Mouse (Mus musculus) lung, adult 2 months (tissue): ENCODE measurements around the gene Ryr2. TPM values are rescaled to one million over a fixed set of nuclear protein-coding genes. Genes with fewer than 3 reads are reported as not detected.
A peak's percentile ranks its signal among the peaks of the same experiment; 100 is the strongest.
"Not testable (repeated sequence)": the region's sequence is repeated elsewhere in the genome, so short reads cannot be mapped to it uniquely, and the experiment has no call there.

Experiments
- DNase-seq: peaks from one replicate; pipeline ENCODE4 v3.0.0; 2022
- H3K4me1 ChIP-seq: fragments of 200-500 bp; 2 replicates; pipeline ENCODE4 v1.6.1; 2011; ENCODE audit warnings: low read length; ENCODE audit not compliant: control insufficient read depth, insufficient read depth
- H3K4me3 ChIP-seq: fragments of 200-500 bp; replicated peaks from 2 replicates; pipeline ENCODE3; 2011; ENCODE audit warnings: low read depth, mild to moderate bottlenecking, control low read depth, low read length; ENCODE audit errors: extremely low read depth
- CTCF ChIP-seq: fragments of 200-500 bp; IDR thresholded peaks from 2 replicates; pipeline ENCODE4 v1.5.1; 2011; ENCODE audit warnings: mild to moderate bottlenecking, low read length, control low read depth; ENCODE audit not compliant: insufficient read depth
- POLR2A ChIP-seq: fragments of 200-500 bp; IDR thresholded peaks from 2 replicates; pipeline ENCODE4 v1.6.1; 2011; ENCODE audit warnings: low read depth, mild to moderate bottlenecking, control low read depth, low read length, borderline replicate concordance; ENCODE audit errors: extremely low read depth
- WGBS: fragments of 180-500 bp; shearing (Covaris S2); methylation state at CpG from one replicate; pipeline ENCODE4 v1.1.7; 2018; 5-methylcytosine and 5-hydroxymethylcytosine counted together
- polyA plus RNA-seq: library from polyadenylated mRNA; depleted of rRNA; stranded (reverse); fragments of >200 nt; gene quantifications from 2 replicates; pipeline ENCODE4 v1.2.3, GENCODE M21; 2012; rRNA removed

Ryr2 gene
- polyA plus RNA-seq: 2.3 and 4.1 TPM in 2 replicates

DNA sequence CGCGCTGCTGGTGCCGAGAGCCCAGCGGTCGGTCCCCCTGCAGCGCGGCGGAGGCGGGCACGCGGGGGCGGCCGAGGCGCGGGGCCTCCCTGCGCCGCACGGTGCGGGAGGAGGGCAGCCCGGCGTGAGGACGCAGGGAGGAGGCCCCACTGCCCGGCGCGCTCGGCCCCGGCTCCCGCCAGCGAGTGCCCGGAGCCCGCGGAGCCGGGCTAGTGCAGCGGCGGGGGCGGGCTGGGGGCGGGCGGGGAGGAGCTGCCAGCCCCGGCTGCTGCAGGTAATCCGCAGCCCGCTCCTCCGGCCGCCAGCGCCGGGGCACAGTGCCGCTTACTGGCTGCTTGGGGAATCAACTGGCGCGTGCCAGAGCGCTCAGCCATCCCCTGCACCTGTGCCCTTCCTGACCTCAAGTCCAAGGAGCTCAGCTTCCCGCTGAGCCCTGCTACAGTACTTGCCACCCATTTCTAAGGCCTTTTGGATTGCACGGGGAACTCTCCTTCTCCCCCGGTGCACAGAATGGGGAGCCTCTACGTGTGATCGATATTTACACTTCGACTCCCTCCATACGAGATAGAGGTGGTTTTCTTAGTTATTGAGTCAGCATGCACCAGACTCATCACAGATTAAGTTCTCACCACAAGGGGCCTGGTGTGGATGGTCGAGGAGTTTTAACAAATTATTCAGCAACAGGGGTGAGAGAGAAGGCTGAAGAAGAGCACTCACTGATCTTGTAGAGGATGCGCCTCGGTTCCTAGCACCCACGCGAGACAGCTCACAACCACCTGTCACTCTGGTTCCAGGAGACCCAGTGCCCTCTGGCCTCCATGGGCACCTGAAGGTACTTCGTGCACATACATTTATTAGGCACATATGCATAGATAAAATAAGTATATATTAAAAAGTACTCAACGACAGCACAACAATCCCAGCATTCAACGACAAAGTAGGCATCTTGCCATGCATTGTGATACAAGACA is at the start of gene Ryr2:
Gene Ryr2, minus strand, starts transcription at position 284 of the 971 bp plus-strand sequence.
- no peak for TF ChIP-seq POLR2A
- TF ChIP-seq CTCF: peak; percentile 26

DNA sequence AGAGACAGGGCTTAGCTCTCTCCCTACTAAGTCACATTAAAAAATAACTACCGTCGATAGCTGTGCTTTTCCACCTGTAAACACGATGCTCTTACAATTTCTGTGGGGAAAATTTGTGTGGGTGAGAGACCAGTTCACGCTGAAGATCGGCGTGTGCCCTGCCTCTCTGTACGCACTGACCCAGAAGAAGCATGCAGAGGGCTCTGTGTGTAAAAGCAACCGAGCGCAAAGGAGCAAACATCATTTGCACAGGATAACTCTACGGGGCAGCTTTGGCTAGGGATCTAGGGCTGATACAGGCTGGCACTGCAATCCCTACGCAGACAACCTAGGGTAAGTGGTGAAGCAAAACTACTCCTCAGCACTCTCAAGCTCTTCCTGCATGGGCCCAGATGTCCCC is 47.2 kb upstream of the Ryr2 start:
- no peaks in the 10 kb centered on the region for H3K4me1 ChIP-seq
- WGBS: 75% methylated on average over 11 of the region's 11 CpGs
- no peak for DNase-seq
- H3K4me3 ChIP-seq: no peak overlapping the region
- TF ChIP-seq CTCF (no peak), POLR2A (no peak)

More for the DNA sequence above, at the start of gene Ryr2:
- Histone ChIP-seq H3K4me1 (no peaks in the 10 kb centered on the region), H3K4me3 (no peak within 1 kb of the TSS)
- DNase-seq: peak; percentile 23
- WGBS: 9% methylated on average over 63 of the region's 64 CpGs

DNA sequence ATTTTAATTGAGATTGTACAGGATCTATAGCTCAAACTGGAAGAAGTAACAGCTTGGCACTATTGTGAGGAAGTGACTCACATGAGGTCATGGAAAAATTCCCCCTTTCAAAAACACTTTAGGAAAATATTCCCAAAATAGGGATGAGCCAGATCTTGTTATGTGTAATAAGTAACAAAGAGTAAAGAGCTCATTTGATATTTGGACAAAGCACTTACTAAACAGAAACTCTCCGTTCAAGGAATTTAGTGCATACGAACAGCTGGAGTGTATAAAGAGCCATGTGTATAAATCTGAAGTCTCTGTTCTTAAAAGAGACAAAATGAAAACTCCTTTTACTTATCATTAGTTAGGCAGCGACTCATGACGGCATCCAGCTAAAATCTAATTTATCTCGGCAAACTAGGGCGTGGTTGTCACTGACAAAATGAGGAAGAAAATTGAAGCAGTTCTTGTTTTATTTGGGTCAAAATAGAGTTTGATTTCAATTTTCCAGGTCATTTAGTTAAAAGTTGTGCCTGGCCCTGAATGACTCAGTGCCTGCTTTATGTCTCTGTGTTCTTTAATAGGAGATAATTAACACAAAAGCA is 40.3 kb upstream of the Ryr2 start:
- Histone ChIP-seq H3K4me3 (no peak overlapping the region), H3K4me1 (no peaks in the 10 kb centered on the region)
- 57% methylated on average over 6 of the region's 6 CpGs for WGBS
- no peak for DNase-seq
- TF ChIP-seq CTCF (no peak), POLR2A (no peak)

DNA sequence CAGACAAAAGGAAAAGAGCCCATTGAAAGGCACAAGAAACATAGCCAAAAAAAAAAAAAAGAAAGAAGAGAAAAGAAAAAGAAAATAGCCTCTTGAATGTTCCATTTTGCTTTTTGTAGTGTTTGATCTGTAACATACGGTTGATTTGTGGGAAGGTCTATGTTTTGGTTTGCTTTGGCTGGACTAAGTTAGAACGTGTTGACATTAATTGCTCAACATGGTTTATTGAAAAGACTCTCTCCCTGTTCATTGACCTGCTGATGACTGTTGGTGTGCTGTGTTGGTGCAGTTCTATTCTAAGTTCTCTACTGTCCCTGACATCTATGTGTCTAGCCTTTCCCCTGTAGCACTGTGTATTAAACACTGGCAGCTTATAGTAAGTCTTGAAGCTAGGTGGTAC is 39.7 kb upstream of the Ryr2 start:
- DNase-seq: no peak
- H3K4me1 ChIP-seq: no peaks in the 10 kb centered on the region
- H3K4me3 ChIP-seq: no peak overlapping the region
- TF ChIP-seq POLR2A: no peak
- no peak for TF ChIP-seq CTCF
- 65% methylated on average over 2 of the region's 2 CpGs for WGBS

DNA sequence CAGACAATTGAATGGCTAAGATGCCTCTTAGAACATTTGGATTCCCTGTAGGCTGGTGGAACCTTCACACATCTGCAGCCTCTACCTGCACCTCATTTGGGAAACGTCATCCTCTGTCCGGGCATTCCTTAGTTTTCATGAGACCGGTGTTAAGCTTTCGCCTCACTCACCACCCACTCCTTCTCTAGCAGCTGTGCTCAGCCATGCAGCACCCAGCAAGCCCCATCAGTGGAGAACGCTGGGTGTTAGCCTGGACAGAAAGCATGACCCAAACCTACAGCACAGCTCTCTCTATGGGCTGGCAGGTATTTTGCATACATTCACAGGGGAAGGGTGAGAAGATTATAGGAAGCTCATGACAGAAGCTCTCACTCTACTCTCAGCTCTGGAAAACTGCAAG is 36.6 kb upstream of the Ryr2 start:
- H3K4me3 ChIP-seq: no peak overlapping the region
- TF ChIP-seq POLR2A: no peak
- no peak for TF ChIP-seq CTCF
- no peak for DNase-seq
- WGBS: 86% methylated on average over 5 of the region's 5 CpGs
- H3K4me1 ChIP-seq: no peaks in the 10 kb centered on the region

DNA sequence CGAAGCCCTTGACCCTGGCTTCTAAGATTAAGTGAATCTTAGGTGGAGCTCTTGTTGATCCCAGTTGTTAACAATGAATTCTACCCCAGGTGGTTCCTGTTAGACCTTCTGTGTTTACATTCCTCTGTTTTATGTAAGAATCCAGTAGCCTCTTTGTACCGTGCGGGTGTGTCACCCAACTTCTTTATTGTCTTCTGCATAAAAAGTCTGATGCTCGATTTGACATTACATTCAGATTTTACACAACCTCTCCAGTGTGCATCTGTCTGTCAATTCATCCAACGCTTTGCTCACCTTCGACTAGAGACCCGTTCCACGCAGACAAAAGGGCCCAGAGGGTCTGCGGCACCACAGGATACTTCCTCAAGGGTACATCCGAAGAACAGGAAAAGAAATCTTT is 29.7 kb upstream of the Ryr2 start:
- DNase-seq, H3K4me1 ChIP-seq, H3K4me3 ChIP-seq: not testable (repeated sequence)
- WGBS: 68% methylated on average over 10 of the region's 10 CpGs

DNA sequence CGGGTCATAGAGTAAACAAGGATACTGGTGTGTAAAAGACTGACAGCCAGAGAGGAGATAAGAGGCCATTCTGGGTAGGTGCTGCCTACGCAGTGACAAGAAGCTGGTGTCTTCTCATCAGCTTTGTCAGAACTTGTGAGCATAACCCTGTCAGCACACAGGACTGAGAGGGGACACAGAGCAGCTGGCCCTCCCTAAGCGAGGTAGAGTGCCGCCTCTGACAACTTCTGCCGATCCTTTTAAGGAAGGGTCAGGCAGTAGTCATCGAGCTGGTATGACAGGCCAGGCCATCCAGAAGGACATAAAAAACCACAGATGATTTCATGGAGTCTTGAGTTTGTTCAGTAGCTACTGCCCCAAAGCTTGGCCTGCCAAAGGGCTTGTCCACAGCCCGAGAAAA is 26.8 kb upstream of the Ryr2 start:
- 47% methylated on average over 7 of the region's 7 CpGs for WGBS
- no peak for DNase-seq
- Histone ChIP-seq H3K4me3 (no peak overlapping the region), H3K4me1 (no peaks in the 10 kb centered on the region)
- TF ChIP-seq POLR2A (no peak), CTCF (no peak)

DNA sequence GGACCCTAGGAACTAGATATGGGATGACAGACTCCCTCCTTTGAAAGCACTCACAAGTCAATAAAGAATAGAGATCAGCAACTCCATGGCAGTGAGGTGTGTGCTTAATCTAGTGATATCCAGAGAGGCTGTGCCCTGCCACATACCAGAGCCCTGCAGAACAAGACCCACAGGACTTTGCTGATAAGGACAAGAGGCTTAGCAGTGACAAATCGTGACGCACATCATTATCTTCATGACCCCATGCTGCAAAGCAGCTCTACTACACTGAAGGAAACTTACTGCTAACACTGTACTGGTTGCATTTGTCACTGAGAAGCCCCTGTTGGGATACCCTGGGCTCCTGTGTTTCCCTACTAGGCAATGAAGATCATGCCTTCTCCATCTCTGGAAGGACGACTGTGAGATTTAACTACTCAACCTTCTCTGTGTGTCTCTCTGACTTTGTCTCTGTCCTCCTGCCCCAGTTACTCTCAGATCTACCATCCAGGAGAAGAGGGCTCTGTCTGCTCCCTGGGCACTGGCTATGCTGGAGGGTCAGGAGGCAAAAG is 25.5 kb upstream of the Ryr2 start:
- 71% methylated on average over 3 of the region's 3 CpGs for WGBS
- H3K4me1 ChIP-seq: no peaks in the 10 kb centered on the region

DNA sequence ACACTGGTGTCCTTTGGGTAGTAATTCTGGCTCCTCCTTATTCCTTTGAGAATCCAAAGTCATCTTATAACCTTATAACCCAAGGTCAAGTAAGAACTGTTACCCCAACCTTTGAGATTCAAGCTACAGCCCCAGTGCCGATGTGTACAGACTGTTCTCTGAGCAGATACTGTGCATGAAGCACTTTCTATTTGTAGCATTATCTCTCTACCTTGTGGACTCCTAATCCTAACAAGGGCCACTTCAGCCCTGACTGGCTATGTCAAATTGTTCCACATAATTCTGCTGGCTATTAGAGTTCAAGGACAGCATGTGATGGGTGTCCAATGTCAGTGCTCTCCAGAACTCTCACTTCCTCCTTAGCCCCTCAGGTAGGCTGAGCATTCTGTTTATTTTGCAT is 22.4 kb upstream of the Ryr2 start:
- TF ChIP-seq POLR2A: no peak
- no peak for TF ChIP-seq CTCF
- WGBS: 92% methylated on average over 1 of the region's 1 CpGs
- H3K4me3 ChIP-seq: no peak overlapping the region
- no peak for DNase-seq
- no peaks in the 10 kb centered on the region for H3K4me1 ChIP-seq

More for the DNA sequence above, 25.5 kb upstream of the Ryr2 start:
- H3K4me3 ChIP-seq: no peak overlapping the region
- no peak for DNase-seq
- TF ChIP-seq POLR2A (no peak), CTCF (no peak)

DNA sequence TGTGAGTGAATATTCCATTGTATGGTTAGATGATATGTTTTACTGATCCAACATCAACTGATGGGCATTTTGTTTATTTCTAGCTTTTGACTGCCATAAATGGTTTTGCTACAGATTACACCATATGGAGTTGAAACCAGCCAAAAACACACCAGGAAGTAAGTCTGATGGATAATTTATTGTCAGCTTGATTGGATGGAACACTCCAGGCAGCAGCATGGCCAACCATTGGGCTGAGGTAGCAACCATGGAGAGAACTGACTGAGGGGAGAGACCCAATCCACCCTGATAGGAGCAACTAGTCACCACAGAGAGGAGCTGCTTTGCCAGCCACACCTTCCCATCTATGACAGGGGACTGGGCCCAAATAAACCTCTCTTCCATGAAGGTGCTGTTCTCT is 19.4 kb upstream of the Ryr2 start:
- TF ChIP-seq POLR2A: no peak
- no peak for TF ChIP-seq CTCF
- DNase-seq: no peak
- no peaks in the 10 kb centered on the region for H3K4me1 ChIP-seq
- no peak overlapping the region for H3K4me3 ChIP-seq
